In the genomic region with DNA sequence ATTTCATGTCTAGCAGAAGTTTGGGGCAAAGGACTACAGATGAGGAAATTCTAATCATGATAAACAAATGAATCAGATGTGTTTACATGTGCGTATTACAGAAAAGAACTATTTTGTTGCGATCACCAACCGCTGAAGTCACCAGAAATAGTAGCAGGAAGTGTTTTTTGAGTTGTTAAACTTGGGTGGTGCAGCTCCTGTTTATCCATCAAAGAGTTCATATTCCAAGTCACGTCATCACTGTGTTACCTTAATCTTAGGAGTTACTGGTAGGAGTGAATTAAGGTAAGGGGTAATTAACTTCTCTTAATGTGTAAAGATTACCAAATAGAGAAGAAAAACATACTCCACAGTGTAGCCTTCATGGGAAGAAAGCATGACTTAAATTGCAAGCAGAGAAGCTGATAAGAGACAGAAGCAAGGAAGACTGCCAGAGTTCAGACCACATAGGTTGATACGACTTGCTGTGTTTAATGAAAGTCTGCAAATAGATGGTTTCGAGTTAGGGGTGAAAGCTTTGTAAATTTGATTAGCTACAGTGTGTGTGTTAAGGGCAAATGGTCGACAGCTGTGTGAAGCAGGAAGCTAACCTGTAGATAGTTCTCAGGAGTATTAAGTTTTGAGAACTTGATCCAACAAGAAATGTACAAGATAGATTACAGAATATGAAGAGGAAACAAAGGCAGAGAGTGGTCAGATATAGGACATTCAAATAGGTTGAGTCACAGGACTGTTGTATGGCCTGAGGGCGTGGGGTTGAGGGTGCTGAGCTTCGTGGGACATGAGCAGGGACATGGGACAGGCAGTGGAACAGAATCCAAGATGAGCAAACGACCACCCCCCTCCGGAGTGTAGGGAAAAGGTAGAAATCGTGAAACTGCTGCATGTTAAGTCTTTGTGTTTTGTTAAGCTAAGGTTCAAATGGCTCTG, we compare ENCODE assay signal across 8 mouse cellular contexts. TPM values are rescaled to one million over a fixed set of nuclear protein-coding genes. Genes with fewer than 3 reads are reported as not detected.
DNase-seq lines count a peak whose midpoint lies in the region; ATAC-seq and TF ChIP-seq lines count a peak whose summit lies in the region.

No protein-coding gene starts in this region.

- H3K4me1 ChIP-seq in lung, postnatal 0 days (ENCODE audit: insufficient read depth, low read depth, low read length) = no peaks in the 10 kb centered on the region
- peaks cover 8% of the 10 kb centered on the region for H3K4me1 ChIP-seq in embryonic facial prominence, embryonic 12.5 days
- H3K4me1 ChIP-seq in limb, embryonic 10.5 days = peaks cover 7% of the 10 kb centered on the region
- H3K4me1 ChIP-seq in small intestine, adult 2 months (ENCODE audit: control insufficient read depth, insufficient read depth, insufficient read length, low read length) = peaks cover 3% of the 10 kb centered on the region; the same call in 1 of the 2 replicates

- ATAC-seq in lung, postnatal 0 days = no peak
- no peak for ATAC-seq in embryonic facial prominence, embryonic 12.5 days (ENCODE audit: insufficient number of reproducible peaks, insufficient read depth, low FRiP score, low TSS enrichment)
- ATAC-seq in erythroid progenitor cell, adult 5-6 weeks (replicated peaks; ENCODE audit: low FRiP score, poor library complexity, severe bottlenecking) = no peak

- peak overlapping the region; percentile 89 for H3K4me3 ChIP-seq in lung, postnatal 0 days (ENCODE audit: low read depth, low read length)
- peak overlapping the region; percentile 62 for H3K4me3 ChIP-seq in embryonic facial prominence, embryonic 12.5 days
- H3K4me3 ChIP-seq in limb, embryonic 10.5 days = peak overlapping the region; percentile 69
- H3K4me3 ChIP-seq in small intestine, adult 2 months (ENCODE audit: low read depth, low read length) = peak overlapping the region; percentile 99; the same call in 1 of the 2 replicates

- H3K36me3 ChIP-seq in lung, postnatal 0 days (ENCODE audit: insufficient read depth, low read length) = no peaks in the 10 kb centered on the region; the same call in 1 of the 2 replicates
- H3K36me3 ChIP-seq in embryonic facial prominence, embryonic 12.5 days = peaks cover 12% of the 10 kb centered on the region; the same call in 1 of the 2 replicates
- peaks cover 13% of the 10 kb centered on the region for H3K36me3 ChIP-seq in limb, embryonic 10.5 days
- peaks cover 25% of the 10 kb centered on the region for H3K36me3 ChIP-seq in small intestine, adult 2 months (ENCODE audit: control insufficient read depth, insufficient read depth, low read length)

- 0 out of 2 replicates have a peak overlapping the region, but pooled peaks have one; percentile 80 for H3K27ac ChIP-seq in lung, postnatal 0 days (ENCODE audit: low read length)
- no peak overlapping the region for H3K27ac ChIP-seq in embryonic facial prominence, embryonic 12.5 days
- peak overlapping the region; percentile 86; the same call in 1 of the 2 replicates for H3K27ac ChIP-seq in limb, embryonic 10.5 days
- H3K27ac ChIP-seq in small intestine, adult 2 months (ENCODE audit: insufficient read depth, low read depth, low read length) = peak overlapping the region; percentile 95

- H3K27me3 ChIP-seq in lung, postnatal 0 days (replicated peaks; ENCODE audit: insufficient read depth, low read length) = no peaks in the 10 kb centered on the region
- H3K27me3 ChIP-seq in embryonic facial prominence, embryonic 12.5 days = no peaks in the 10 kb centered on the region
- H3K27me3 ChIP-seq in limb, embryonic 10.5 days (ENCODE audit: low read depth, poor library complexity, severe bottlenecking) = no peaks in the 10 kb centered on the region
- no peaks in the 10 kb centered on the region for H3K27me3 ChIP-seq in small intestine, adult 2 months (ENCODE audit: control insufficient read depth, insufficient read depth, low read length)

- DNase-seq in lung, postnatal 0 days (ENCODE audit: low spot score) = peak; percentile 24
- no peak for DNase-seq in lung, postnatal 10 days
- DNase-seq in limb, embryonic 10.5 days (ENCODE audit: low spot score) = no peak
- no peak for DNase-seq in gastrocnemius, postnatal 10 days
- DNase-seq in spleen, adult 18-20 months = no peak

- WGBS in lung, postnatal 0 days = 36% methylated on average over 12 of the region's 12 CpGs
- WGBS in embryonic facial prominence, embryonic 12.5 days = 47% methylated on average over 12 of the region's 12 CpGs
- WGBS in limb, embryonic 10.5 days = 67% methylated on average over 12 of the region's 12 CpGs
- 27% methylated on average over 12 of the region's 12 CpGs for WGBS in small intestine, adult 2 months

- TF ChIP-seq CTCF in lung, postnatal 0 days (IDR thresholded peaks at IDR 0.05) = no peak
- no peak for TF ChIP-seq CTCF in small intestine, adult 2 months (IDR thresholded peaks at IDR 0.05; ENCODE audit: extremely low read depth, insufficient read length, insufficient replicate concordance, low read depth, low read length)

- H3K9ac ChIP-seq in lung, postnatal 0 days (replicated peaks; ENCODE audit: low read depth) = peak overlapping the region; percentile 57; the same call in 1 of the 2 replicates
- H3K9ac ChIP-seq in embryonic facial prominence, embryonic 12.5 days = peak overlapping the region; percentile 60; the same call in 1 of the 2 replicates

- H3K4me2 ChIP-seq in lung, postnatal 0 days (replicated peaks; ENCODE audit: low read depth, low read length) = peak overlapping the region; percentile 52
- H3K4me2 ChIP-seq in embryonic facial prominence, embryonic 12.5 days (replicated peaks) = peak overlapping the region; percentile 55

- H3K9me3 ChIP-seq in lung, postnatal 0 days (ENCODE audit: low read length) = no peaks in the 10 kb centered on the region
- no peaks in the 10 kb centered on the region for H3K9me3 ChIP-seq in embryonic facial prominence, embryonic 12.5 days
- no peaks in the 10 kb centered on the region for H3K9me3 ChIP-seq in limb, embryonic 10.5 days (replicated peaks)

- no peak for TF ChIP-seq POLR2A in small intestine, adult 2 months (IDR thresholded peaks at IDR 0.05; ENCODE audit: low read depth, low read length)

- no peak for TF ChIP-seq EP300 in lung, postnatal 0 days (IDR thresholded peaks at IDR 0.05)

RNA-seq across cellular contexts. Expression of gene Pyroxd1, which starts 1.0 kb away (rescaled TPM):
- polyA plus RNA-seq in lung, postnatal 0 days (2015; fragmentation: Nextera tagmentation; extraction: Ambion mirVana) = 16.1 and 18.0 TPM in 2 replicates
- polyA plus RNA-seq in embryonic facial prominence, embryonic 12.5 days (2016; fragmentation: Nextera tagmentation; extraction: Ambion mirVana) = 19.0 and 19.7 TPM in 2 replicates
- 13.5 and 17.0 TPM in 2 replicates for polyA plus RNA-seq in limb, embryonic 10.5 days (2016; fragmentation: Nextera tagmentation; extraction: Ambion mirVana)
- 3.4 and 5.6 TPM in 2 replicates for polyA plus RNA-seq in small intestine, adult 2 months (2012; rRNA removed)
- 3.6 and 7.1 TPM in 2 replicates for total RNA-seq in erythroid progenitor cell, adult 5-6 weeks (2015; ENCODE audit: low replicate concordance)
- 1.5 and 4.8 TPM in 2 replicates for total RNA-seq in erythroid progenitor cell, adult 5-6 weeks (2017; ENCODE audit: low replicate concordance)
- 1 to 10 TPM; 7.6 to 8.1 TPM for total RNA-seq in gastrocnemius, postnatal 10 days (2021)

RNA-seq across cellular contexts. Expression of gene Slco1a5, which starts 23.7 kb away (rescaled TPM):
- 0.26 and 0.39 TPM in 2 replicates for polyA plus RNA-seq in lung, postnatal 0 days (2015; fragmentation: Nextera tagmentation; extraction: Ambion mirVana)
- 0.19 TPM in 1 of 2 replicates, not detected in the other for polyA plus RNA-seq in embryonic facial prominence, embryonic 12.5 days (2016; fragmentation: Nextera tagmentation; extraction: Ambion mirVana)
- polyA plus RNA-seq in limb, embryonic 10.5 days (2016; fragmentation: Nextera tagmentation; extraction: Ambion mirVana) = 0.06 TPM in 1 of 2 replicates, not detected in the other
- polyA plus RNA-seq in small intestine, adult 2 months (2012; rRNA removed) = not detected in 2 replicates
- 1.1 TPM in 1 of 2 replicates, not detected in the other for total RNA-seq in erythroid progenitor cell, adult 5-6 weeks (2015; ENCODE audit: low replicate concordance)
- 0.26 TPM in 1 of 2 replicates, not detected in the other for total RNA-seq in erythroid progenitor cell, adult 5-6 weeks (2017; ENCODE audit: low replicate concordance)
- not detected for total RNA-seq in gastrocnemius, postnatal 10 days (2021)

RNA-seq across cellular contexts. Expression of gene Recql, which starts 40.4 kb away (rescaled TPM):
- polyA plus RNA-seq in lung, postnatal 0 days (2015; fragmentation: Nextera tagmentation; extraction: Ambion mirVana) = 12.4 and 15.4 TPM in 2 replicates
- 32.8 and 33.8 TPM in 2 replicates for polyA plus RNA-seq in embryonic facial prominence, embryonic 12.5 days (2016; fragmentation: Nextera tagmentation; extraction: Ambion mirVana)
- 30.0 and 31.5 TPM in 2 replicates for polyA plus RNA-seq in limb, embryonic 10.5 days (2016; fragmentation: Nextera tagmentation; extraction: Ambion mirVana)
- polyA plus RNA-seq in small intestine, adult 2 months (2012; rRNA removed) = 1.5 and 2.1 TPM in 2 replicates
- total RNA-seq in erythroid progenitor cell, adult 5-6 weeks (2015; ENCODE audit: low replicate concordance) = 23.1 and 52.6 TPM in 2 replicates
- total RNA-seq in erythroid progenitor cell, adult 5-6 weeks (2017; ENCODE audit: low replicate concordance) = 17.1 and 23.3 TPM in 2 replicates
- 1 to 10 TPM; 6.2 to 9.5 TPM for total RNA-seq in gastrocnemius, postnatal 10 days (2021)

RNA-seq across cellular contexts. Expression of gene Golt1b, which starts 40.6 kb away (rescaled TPM):
- 49.1 and 56.6 TPM in 2 replicates for polyA plus RNA-seq in lung, postnatal 0 days (2015; fragmentation: Nextera tagmentation; extraction: Ambion mirVana)
- 112 and 117 TPM in 2 replicates for polyA plus RNA-seq in embryonic facial prominence, embryonic 12.5 days (2016; fragmentation: Nextera tagmentation; extraction: Ambion mirVana)
- 115 and 125 TPM in 2 replicates for polyA plus RNA-seq in limb, embryonic 10.5 days (2016; fragmentation: Nextera tagmentation; extraction: Ambion mirVana)
- polyA plus RNA-seq in small intestine, adult 2 months (2012; rRNA removed) = 0.98 and 1.9 TPM in 2 replicates
- 13.8 and 19.5 TPM in 2 replicates for total RNA-seq in erythroid progenitor cell, adult 5-6 weeks (2015; ENCODE audit: low replicate concordance)
- 19.9 and 30.9 TPM in 2 replicates for total RNA-seq in erythroid progenitor cell, adult 5-6 weeks (2017; ENCODE audit: low replicate concordance)
- total RNA-seq in gastrocnemius, postnatal 10 days (2021) = 10 to 100 TPM; 22.6 to 25.0 TPM

RNA-seq across cellular contexts. Expression of gene Iapp, which starts 48.2 kb away (rescaled TPM):
- 0.19 and 0.48 TPM in 2 replicates for polyA plus RNA-seq in lung, postnatal 0 days (2015; fragmentation: Nextera tagmentation; extraction: Ambion mirVana)
- 0.20 TPM in 1 of 2 replicates, not detected in the other for polyA plus RNA-seq in embryonic facial prominence, embryonic 12.5 days (2016; fragmentation: Nextera tagmentation; extraction: Ambion mirVana)
- not detected in 2 replicates for polyA plus RNA-seq in limb, embryonic 10.5 days (2016; fragmentation: Nextera tagmentation; extraction: Ambion mirVana)
- polyA plus RNA-seq in small intestine, adult 2 months (2012; rRNA removed) = 1.8 and 2.1 TPM in 2 replicates
- total RNA-seq in erythroid progenitor cell, adult 5-6 weeks (2015; ENCODE audit: low replicate concordance) = not detected in 2 replicates
- total RNA-seq in erythroid progenitor cell, adult 5-6 weeks (2017; ENCODE audit: low replicate concordance) = not detected in 2 replicates
- not detected for total RNA-seq in gastrocnemius, postnatal 10 days (2021)
